Mouse (Mus musculus): Measurements from ENCODE around the gene Slc38a8. TPM values are rescaled to one million over a fixed set of nuclear protein-coding genes. Genes with fewer than 3 reads are reported as not detected.

The Slc38a8 gene
- polyA plus RNA-seq, 1 experiment from 2014 or later: not detected

DNA sequence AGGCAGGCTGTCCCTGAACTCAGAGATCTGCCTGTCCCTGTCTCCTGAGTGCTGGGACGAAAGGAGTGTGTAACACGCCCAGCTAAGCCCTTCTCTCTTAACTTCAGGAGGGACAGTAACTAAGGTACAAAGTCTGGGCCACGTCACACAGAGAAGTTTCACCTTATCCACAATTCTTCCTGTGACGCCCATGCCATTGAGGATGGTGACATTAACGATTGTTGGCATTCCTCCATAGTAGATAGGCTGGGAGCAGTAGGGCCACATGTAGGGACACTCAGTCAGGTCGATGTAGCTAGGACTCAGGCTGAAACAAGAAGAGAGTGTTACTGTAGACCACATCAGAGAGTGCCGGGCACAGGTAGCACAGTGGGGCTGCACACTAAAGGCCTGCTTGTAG, 27.3 kb upstream of the Slc38a8 start:
- no peak for DNase-seq (ENCODE audit: low spot score)
- Histone ChIP-seq H3K9ac (ENCODE audit: low read depth, low read length) (no peak overlapping the region), H3K9me3 (ENCODE audit: control insufficient read depth, low read length) (no peaks in the 10 kb centered on the region), H3K4me1 (replicated peaks; ENCODE audit: control insufficient read depth, insufficient read depth, low read length) (no peaks in the 10 kb centered on the region), H3K36me3 (ENCODE audit: control insufficient read depth, insufficient read depth, low read length) (peaks cover 60% of the 10 kb centered on the region), H3K27me3 (replicated peaks; ENCODE audit: control insufficient read depth, insufficient read depth, low read length) (no peaks in the 10 kb centered on the region), H3K4me2 (no peak overlapping the region), H3K27ac (ENCODE audit: low read depth, low read length) (no peak overlapping the region), H3K4me3 (ENCODE audit: low read depth, low read length) (no peak overlapping the region)
- WGBS: 93% methylated on average over 7 of the region's 7 CpGs
- no peak for ATAC-seq (replicated peaks; ENCODE audit: low FRiP score)

DNA sequence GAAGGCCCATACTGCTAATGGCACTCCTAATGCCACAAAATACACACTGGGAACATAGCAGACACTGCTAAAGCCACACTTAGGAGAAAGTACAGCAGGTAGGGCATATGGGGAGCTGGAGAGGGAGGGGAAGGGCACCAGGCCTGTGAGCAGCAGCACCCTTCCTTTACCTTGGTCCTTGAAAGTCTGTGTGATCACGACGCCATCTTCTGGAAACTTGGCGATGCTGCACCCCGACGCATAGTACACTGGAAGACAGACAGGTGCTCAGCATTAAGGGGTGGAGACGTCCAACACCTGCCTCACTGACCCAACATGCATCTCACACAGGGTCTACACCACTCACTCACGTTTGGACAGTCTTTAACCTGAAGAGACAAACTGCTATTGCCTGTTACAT, 18.6 kb upstream of the Slc38a8 start:
- 81% methylated on average over 7 of the region's 7 CpGs for WGBS
- ATAC-seq (replicated peaks; ENCODE audit: low FRiP score): no peak
- Histone ChIP-seq H3K27me3 (replicated peaks; ENCODE audit: control insufficient read depth, insufficient read depth, low read length) (no peaks in the 10 kb centered on the region), H3K36me3 (ENCODE audit: control insufficient read depth, insufficient read depth, low read length) (peaks cover 71% of the 10 kb centered on the region), H3K9ac (ENCODE audit: low read depth, low read length) (no peak overlapping the region), H3K4me3 (ENCODE audit: low read depth, low read length) (no peak overlapping the region), H3K4me2 (no peak overlapping the region), H3K27ac (ENCODE audit: low read depth, low read length) (no peak overlapping the region), H3K9me3 (ENCODE audit: control insufficient read depth, low read length) (no peaks in the 10 kb centered on the region), H3K4me1 (replicated peaks; ENCODE audit: control insufficient read depth, insufficient read depth, low read length) (no peaks in the 10 kb centered on the region)
- no peak for DNase-seq (ENCODE audit: low spot score)

DNA sequence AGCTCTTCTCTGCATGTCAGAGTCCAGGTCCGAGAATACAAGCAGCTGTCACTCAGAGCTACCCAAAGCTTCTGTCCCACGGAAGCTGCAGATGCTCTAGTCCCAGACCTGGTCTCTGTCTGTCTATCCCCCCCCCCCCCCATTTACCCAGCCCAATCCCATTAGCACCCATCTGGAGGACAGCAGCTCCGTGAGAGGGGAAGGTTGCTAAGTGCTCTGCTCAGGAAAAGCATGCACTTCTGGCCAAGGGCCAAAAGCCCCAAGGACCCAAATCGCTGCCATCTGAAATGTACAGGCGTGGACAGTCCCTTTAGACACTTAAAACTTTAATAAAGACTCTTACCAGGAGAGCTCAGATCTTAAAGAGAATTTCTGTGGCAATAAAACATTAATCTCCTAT, 15.2 kb upstream of the Slc38a8 start:
- no peaks in the 10 kb centered on the region for H3K9me3 ChIP-seq (ENCODE audit: control insufficient read depth, low read length)
- no peak for DNase-seq (ENCODE audit: low spot score)
- no peak overlapping the region for H3K4me2 ChIP-seq
- no peak overlapping the region for H3K27ac ChIP-seq (ENCODE audit: low read depth, low read length)
- H3K36me3 ChIP-seq (ENCODE audit: control insufficient read depth, insufficient read depth, low read length): peaks cover 76% of the 10 kb centered on the region
- no peaks in the 10 kb centered on the region for H3K27me3 ChIP-seq (replicated peaks; ENCODE audit: control insufficient read depth, insufficient read depth, low read length)
- ATAC-seq (replicated peaks; ENCODE audit: low FRiP score): no peak
- 76% methylated on average over 5 of the region's 5 CpGs for WGBS
- no peaks in the 10 kb centered on the region for H3K4me1 ChIP-seq (replicated peaks; ENCODE audit: control insufficient read depth, insufficient read depth, low read length)
- H3K9ac ChIP-seq (ENCODE audit: low read depth, low read length): no peak overlapping the region
- H3K4me3 ChIP-seq (ENCODE audit: low read depth, low read length): no peak overlapping the region

DNA sequence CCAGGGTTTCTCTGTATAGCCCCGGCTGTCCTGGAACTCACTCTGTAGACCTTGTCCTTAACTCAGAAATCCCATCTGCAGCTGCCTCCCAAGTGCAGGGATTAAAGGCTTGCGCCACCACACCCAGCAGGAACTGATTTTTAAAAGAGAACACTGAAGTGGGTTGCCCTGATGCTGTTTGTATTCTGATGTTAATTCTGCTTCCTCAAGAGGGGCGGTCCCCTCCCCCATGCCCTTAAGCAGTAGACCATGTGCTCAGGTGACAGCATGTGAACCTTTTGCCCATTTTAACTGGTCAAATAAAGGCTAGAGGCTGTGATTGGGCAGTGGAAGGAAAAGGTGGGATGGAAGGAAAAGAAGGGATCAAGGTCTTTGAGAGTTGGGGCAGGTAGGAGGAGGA, 14.3 kb upstream of the Slc38a8 start:
- 90% methylated on average over 3 of the region's 3 CpGs for WGBS

DNA sequence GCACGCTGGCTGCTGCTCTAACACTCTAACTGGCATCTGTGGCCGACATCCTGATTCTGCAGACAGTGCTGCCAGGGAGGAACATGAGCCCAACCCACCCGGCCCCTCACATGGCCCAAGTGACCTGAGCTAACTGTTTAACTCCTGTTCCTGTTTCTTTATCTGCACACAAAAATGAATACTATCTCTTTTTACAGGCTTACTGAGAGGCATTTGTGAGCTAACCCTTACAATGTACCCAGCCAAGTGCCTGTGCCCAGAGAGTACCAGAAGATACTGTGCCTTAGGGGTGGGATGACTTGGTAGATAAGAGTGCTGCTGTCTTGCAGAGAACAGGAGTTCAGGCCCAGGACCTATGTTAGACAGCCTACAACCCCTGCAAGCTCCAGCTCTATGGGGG, 13.4 kb upstream of the Slc38a8 start:
- DNase-seq (ENCODE audit: low spot score) (no peak), ATAC-seq (replicated peaks; ENCODE audit: low FRiP score) (peak; percentile 73)
- 71% methylated on average over 3 of the region's 3 CpGs for WGBS
- no peak overlapping the region for H3K4me3 ChIP-seq (ENCODE audit: low read depth, low read length)
- no peaks in the 10 kb centered on the region for H3K4me1 ChIP-seq (replicated peaks; ENCODE audit: control insufficient read depth, insufficient read depth, low read length)
- no peak overlapping the region for H3K27ac ChIP-seq (ENCODE audit: low read depth, low read length)
- no peaks in the 10 kb centered on the region for H3K9me3 ChIP-seq (ENCODE audit: control insufficient read depth, low read length)
- no peaks in the 10 kb centered on the region for H3K27me3 ChIP-seq (replicated peaks; ENCODE audit: control insufficient read depth, insufficient read depth, low read length)
- H3K9ac ChIP-seq (ENCODE audit: low read depth, low read length): no peak overlapping the region
- no peak overlapping the region for H3K4me2 ChIP-seq
- peaks cover 73% of the 10 kb centered on the region for H3K36me3 ChIP-seq (ENCODE audit: control insufficient read depth, insufficient read depth, low read length)

More for the DNA sequence above, 14.3 kb upstream of the Slc38a8 start:
- DNase-seq (ENCODE audit: low spot score) (no peak), ATAC-seq (replicated peaks; ENCODE audit: low FRiP score) (no peak)
- H3K36me3 ChIP-seq (ENCODE audit: control insufficient read depth, insufficient read depth, low read length): peaks cover 73% of the 10 kb centered on the region
- no peak overlapping the region for H3K4me3 ChIP-seq (ENCODE audit: low read depth, low read length)
- H3K9ac ChIP-seq (ENCODE audit: low read depth, low read length): no peak overlapping the region
- H3K27me3 ChIP-seq (replicated peaks; ENCODE audit: control insufficient read depth, insufficient read depth, low read length): no peaks in the 10 kb centered on the region
- H3K4me2 ChIP-seq: no peak overlapping the region
- no peaks in the 10 kb centered on the region for H3K4me1 ChIP-seq (replicated peaks; ENCODE audit: control insufficient read depth, insufficient read depth, low read length)
- no peaks in the 10 kb centered on the region for H3K9me3 ChIP-seq (ENCODE audit: control insufficient read depth, low read length)
- H3K27ac ChIP-seq (ENCODE audit: low read depth, low read length): no peak overlapping the region

DNA sequence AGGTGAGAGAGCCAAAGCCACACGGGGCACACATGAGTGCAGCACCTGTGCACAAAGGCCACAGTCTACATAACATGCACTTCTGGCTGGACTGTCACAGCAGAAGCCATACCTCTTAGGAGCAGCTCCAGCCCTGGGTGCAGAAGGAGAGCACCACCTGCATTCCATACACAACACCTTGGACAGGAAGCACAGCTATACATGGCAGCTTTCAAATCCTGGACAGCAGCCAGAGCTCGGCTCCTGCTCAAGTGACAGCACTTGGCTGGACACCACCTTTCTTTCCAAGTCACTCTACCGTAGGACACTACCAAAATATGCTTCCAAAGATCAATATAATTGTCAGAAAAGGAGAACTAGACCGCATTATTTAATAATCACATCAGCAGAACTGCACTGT, 11.9 kb upstream of the Slc38a8 start:
- H3K27me3 ChIP-seq (replicated peaks; ENCODE audit: control insufficient read depth, insufficient read depth, low read length): no peaks in the 10 kb centered on the region
- no peaks in the 10 kb centered on the region for H3K4me1 ChIP-seq (replicated peaks; ENCODE audit: control insufficient read depth, insufficient read depth, low read length)
- no peak for DNase-seq (ENCODE audit: low spot score)
- H3K9ac ChIP-seq (ENCODE audit: low read depth, low read length): no peak overlapping the region
- 92% methylated on average over 4 of the region's 4 CpGs for WGBS
- no peaks in the 10 kb centered on the region for H3K9me3 ChIP-seq (ENCODE audit: control insufficient read depth, low read length)
- no peak for ATAC-seq (replicated peaks; ENCODE audit: low FRiP score)
- H3K4me3 ChIP-seq (ENCODE audit: low read depth, low read length): no peak overlapping the region
- H3K4me2 ChIP-seq: no peak overlapping the region
- peaks cover 70% of the 10 kb centered on the region for H3K36me3 ChIP-seq (ENCODE audit: control insufficient read depth, insufficient read depth, low read length)
- no peak overlapping the region for H3K27ac ChIP-seq (ENCODE audit: low read depth, low read length)

DNA sequence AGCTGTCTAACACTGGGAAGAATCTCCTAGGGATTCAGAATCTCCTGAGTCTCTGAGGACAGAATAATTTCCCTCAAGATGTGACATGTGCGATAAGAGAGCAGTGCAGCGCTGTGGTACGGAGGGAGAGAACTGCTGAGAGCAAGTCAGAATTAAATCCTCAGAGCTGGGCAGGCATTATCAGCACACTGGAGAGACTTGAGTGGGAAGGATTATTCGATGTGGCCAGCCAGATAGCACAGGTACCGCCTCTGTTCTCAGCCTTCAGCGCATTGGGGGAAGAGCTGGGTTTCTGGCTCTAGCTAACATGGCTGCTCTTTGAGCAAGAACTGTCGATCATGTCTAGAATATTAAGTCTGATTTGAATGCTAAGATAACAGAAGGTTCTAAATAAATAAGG, 10.2 kb upstream of the Slc38a8 start:
- Histone ChIP-seq H3K9me3 (ENCODE audit: control insufficient read depth, low read length) (no peaks in the 10 kb centered on the region), H3K27ac (ENCODE audit: low read depth, low read length) (no peak overlapping the region), H3K9ac (ENCODE audit: low read depth, low read length) (no peak overlapping the region), H3K27me3 (replicated peaks; ENCODE audit: control insufficient read depth, insufficient read depth, low read length) (no peaks in the 10 kb centered on the region), H3K4me1 (replicated peaks; ENCODE audit: control insufficient read depth, insufficient read depth, low read length) (no peaks in the 10 kb centered on the region), H3K4me2 (no peak overlapping the region), H3K36me3 (ENCODE audit: control insufficient read depth, insufficient read depth, low read length) (peaks cover 65% of the 10 kb centered on the region), H3K4me3 (ENCODE audit: low read depth, low read length) (no peak overlapping the region)
- ATAC-seq (replicated peaks; ENCODE audit: low FRiP score) (peak; percentile 22; the same call in 1 of the 2 replicates), DNase-seq (ENCODE audit: low spot score) (no peak)
- WGBS: 85% methylated on average over 7 of the region's 7 CpGs

DNA sequence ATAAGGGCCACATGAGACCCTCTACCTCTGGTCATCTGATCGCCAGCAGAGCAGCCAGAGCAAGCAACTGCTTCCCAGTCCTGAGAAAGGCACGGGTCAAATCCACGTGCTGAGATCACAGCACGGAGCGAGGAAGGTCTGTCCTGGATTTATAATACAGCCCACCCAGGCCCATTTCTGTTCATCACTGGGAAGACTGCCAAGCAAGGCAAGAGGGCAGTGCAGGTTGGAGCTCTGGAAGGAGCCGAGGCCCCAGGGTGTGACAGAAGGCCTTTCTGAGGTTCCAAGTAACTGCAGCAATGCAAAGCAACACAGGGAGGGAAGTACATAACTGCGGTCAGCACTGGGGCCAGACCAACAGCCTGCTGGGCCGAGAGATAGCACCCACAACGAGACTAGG, 9.0 kb upstream of the Slc38a8 start:
- no peak overlapping the region for H3K27ac ChIP-seq (ENCODE audit: low read depth, low read length)
- ATAC-seq (replicated peaks; ENCODE audit: low FRiP score) (no peak), DNase-seq (ENCODE audit: low spot score) (no peak)
- no peak overlapping the region for H3K4me2 ChIP-seq
- no peaks in the 10 kb centered on the region for H3K27me3 ChIP-seq (replicated peaks; ENCODE audit: control insufficient read depth, insufficient read depth, low read length)
- 85% methylated on average over 9 of the region's 9 CpGs for WGBS
- H3K4me1 ChIP-seq (replicated peaks; ENCODE audit: control insufficient read depth, insufficient read depth, low read length): no peaks in the 10 kb centered on the region
- peaks cover 60% of the 10 kb centered on the region for H3K36me3 ChIP-seq (ENCODE audit: control insufficient read depth, insufficient read depth, low read length)
- no peak overlapping the region for H3K9ac ChIP-seq (ENCODE audit: low read depth, low read length)
- H3K4me3 ChIP-seq (ENCODE audit: low read depth, low read length): no peak overlapping the region
- no peaks in the 10 kb centered on the region for H3K9me3 ChIP-seq (ENCODE audit: control insufficient read depth, low read length)

DNA sequence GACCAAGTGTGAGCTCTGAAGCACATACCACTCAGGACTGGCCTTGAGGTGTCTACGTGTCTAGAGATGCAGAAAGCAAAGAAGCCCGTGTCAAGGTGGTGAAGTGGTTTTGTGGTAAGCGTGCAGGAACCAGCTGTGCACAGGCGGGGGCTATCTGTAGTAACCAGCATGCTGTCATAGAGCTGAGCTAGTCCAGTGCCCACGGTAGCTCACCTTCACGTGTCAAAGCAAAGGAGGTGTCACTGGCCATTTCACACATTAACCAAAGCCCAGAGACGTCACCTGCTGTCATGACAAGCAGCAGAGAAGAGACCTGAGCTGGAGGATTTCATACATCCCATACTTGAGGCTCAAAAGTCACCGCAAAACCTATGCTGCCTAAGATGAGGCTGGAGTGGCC, 4.6 kb upstream of the Slc38a8 start:
- peaks cover 3% of the 10 kb centered on the region; the same call in 1 of the 2 replicates for H3K27me3 ChIP-seq (replicated peaks; ENCODE audit: control insufficient read depth, insufficient read depth, low read length)
- H3K4me2 ChIP-seq: no peak overlapping the region
- H3K9ac ChIP-seq (ENCODE audit: low read depth, low read length): no peak overlapping the region
- no peak overlapping the region for H3K27ac ChIP-seq (ENCODE audit: low read depth, low read length)
- H3K9me3 ChIP-seq (ENCODE audit: control insufficient read depth, low read length): no peaks in the 10 kb centered on the region
- peaks cover 27% of the 10 kb centered on the region for H3K36me3 ChIP-seq (ENCODE audit: control insufficient read depth, insufficient read depth, low read length)
- DNase-seq (ENCODE audit: low spot score) (no peak), ATAC-seq (replicated peaks; ENCODE audit: low FRiP score) (0 out of 2 replicates have a peak, but pooled peaks have one; percentile 21)
- 64% methylated on average over 8 of the region's 8 CpGs for WGBS
- H3K4me1 ChIP-seq (replicated peaks; ENCODE audit: control insufficient read depth, insufficient read depth, low read length): no peaks in the 10 kb centered on the region
- H3K4me3 ChIP-seq (ENCODE audit: low read depth, low read length): no peak overlapping the region
